Mouse (Mus musculus) embryonic facial prominence, embryonic 12.5 days (tissue): Measurements from ENCODE around the gene Plcxd2. TPM values are rescaled to one million over a fixed set of nuclear protein-coding genes. Genes with fewer than 3 reads are reported as not detected.

Source experiments
- ATAC-seq: fragments of 200-750 bp; cut with Nextera tagmentation; 2 replicates; pipeline ENCODE4 v1.8.0; 2017; ENCODE audit not compliant: insufficient number of reproducible peaks, insufficient read depth, low FRiP score, low TSS enrichment
- H3K27ac ChIP-seq: fragments of 300-500 bp; sonication (generic); 2 replicates; pipeline ENCODE4 v1.5.1; 2016; ENCODE audit warnings: mild to moderate bottlenecking
- H3K27me3 ChIP-seq: fragments of 300-500 bp; sonication (generic); 2 replicates; pipeline ENCODE4 v1.6.1; 2016; ENCODE audit warnings: mild to moderate bottlenecking, moderate library complexity
- H3K36me3 ChIP-seq: fragments of 300-500 bp; sonication (generic); 2 replicates; pipeline ENCODE4 v1.6.1; 2016; ENCODE audit warnings: mild to moderate bottlenecking
- H3K4me1 ChIP-seq: fragments of 300-500 bp; sonication (generic); 2 replicates; pipeline ENCODE4 v1.6.1; 2016
- H3K4me2 ChIP-seq: fragments of 300-500 bp; sonication (generic); replicated peaks from 2 replicates; pipeline ENCODE4 v1.6.1; 2016; ENCODE audit warnings: mild to moderate bottlenecking, moderate library complexity
- H3K4me3 ChIP-seq: fragments of 300-500 bp; sonication (generic); 2 replicates; pipeline ENCODE4 v1.5.1; 2016; ENCODE audit warnings: mild to moderate bottlenecking
- H3K9ac ChIP-seq: fragments of 300-500 bp; sonication (generic); 2 replicates; pipeline ENCODE4 v1.6.1; 2016; ENCODE audit warnings: mild to moderate bottlenecking, moderate library complexity
- H3K9me3 ChIP-seq: fragments of 300-500 bp; sonication (generic); 2 replicates; pipeline ENCODE4 v1.6.1; 2016; ENCODE audit warnings: mild to moderate bottlenecking, moderate library complexity
- WGBS: fragments of 180-500 bp; shearing (Covaris S2); methylation state at CpG from one replicate; pipeline ENCODE4 v1.1.7; 2016; 5-methylcytosine and 5-hydroxymethylcytosine counted together
- polyA plus RNA-seq: library from polyadenylated mRNA; unstranded; fragments of >200 nt; fragmentation: Nextera tagmentation; extraction: Ambion mirVana; gene quantifications from 2 replicates; pipeline ENCODE4 v1.2.1, GENCODE M21; 2016

Gene Plcxd2
- polyA plus RNA-seq, 1 experiment from 2014 or later: 1.9 TPM

- WGBS: 10% methylated on average over 5 of the region's 5 CpGs
- no peak for ATAC-seq
- no peaks in the 10 kb centered on the region for H3K9me3 ChIP-seq
- H3K36me3 ChIP-seq: no peaks in the 10 kb centered on the region
- H3K9ac ChIP-seq: peak overlapping the region; percentile 40
- H3K27ac ChIP-seq: peak overlapping the region; percentile 63; the same call in 1 of the 2 replicates
- peaks cover 3% of the 10 kb centered on the region; the same call in 1 of the 2 replicates for H3K27me3 ChIP-seq
- H3K4me3 ChIP-seq: peak overlapping the region; percentile 61
- peak overlapping the region; percentile 91 for H3K4me2 ChIP-seq
- H3K4me1 ChIP-seq: 0 out of 2 replicates have a peak, but pooled peaks cover 4% of the 10 kb centered on the region
Measured at GRCm38 (mm10) chr16:46010906-46011220, 845 bp upstream of the Plcxd2 start.

GRCm38 (mm10) chr16:46009717-46010116 is 301 bp downstream of the Plcxd2 start:
- H3K4me1 ChIP-seq: 0 out of 2 replicates have a peak, but pooled peaks cover 4% of the 10 kb centered on the region
- H3K27ac ChIP-seq: no peak overlapping the region
- H3K9me3 ChIP-seq: no peaks in the 10 kb centered on the region
- H3K27me3 ChIP-seq: peaks cover 3% of the 10 kb centered on the region; the same call in 1 of the 2 replicates
- peak overlapping the region; percentile 61 for H3K4me3 ChIP-seq
- H3K4me2 ChIP-seq: peak overlapping the region; percentile 91
- H3K9ac ChIP-seq: peak overlapping the region; percentile 56
- ATAC-seq: no peak
- H3K36me3 ChIP-seq: no peaks in the 10 kb centered on the region
- 2% methylated on average over 13 of the region's 13 CpGs for WGBS

- H3K4me2 ChIP-seq: no peak overlapping the region
- H3K4me3 ChIP-seq: no peak overlapping the region
- no peaks in the 10 kb centered on the region for H3K36me3 ChIP-seq
- H3K27ac ChIP-seq: no peak overlapping the region
- no peak overlapping the region for H3K9ac ChIP-seq
- WGBS: 64% methylated on average over 3 of the region's 3 CpGs
- ATAC-seq: no peak
- 0 out of 2 replicates have a peak, but pooled peaks cover 4% of the 10 kb centered on the region for H3K4me1 ChIP-seq
- H3K27me3 ChIP-seq: peaks cover 3% of the 10 kb centered on the region; the same call in 1 of the 2 replicates
- no peaks in the 10 kb centered on the region for H3K9me3 ChIP-seq
Measured at GRCm38 (mm10) chr16:46008766-46009165, 1.3 kb downstream of the Plcxd2 start.

GRCm38 (mm10) chr16:46008036-46008605 is 1.9 kb downstream of the Plcxd2 start:
- Histone ChIP-seq H3K4me1 (0 out of 2 replicates have a peak, but pooled peaks cover 4% of the 10 kb centered on the region), H3K9me3 (no peaks in the 10 kb centered on the region), H3K27me3 (peaks cover 3% of the 10 kb centered on the region; the same call in 1 of the 2 replicates), H3K4me2 (no peak overlapping the region), H3K36me3 (no peaks in the 10 kb centered on the region), H3K4me3 (no peak overlapping the region), H3K27ac (no peak overlapping the region), H3K9ac (no peak overlapping the region)
- WGBS: 83% methylated on average over 5 of the region's 5 CpGs
- ATAC-seq: no peak

GRCm38 (mm10) chr16:46006261-46006660 is 3.8 kb downstream of the Plcxd2 start:
- Histone ChIP-seq H3K9me3 (no peaks in the 10 kb centered on the region), H3K4me1 (0 out of 2 replicates have a peak, but pooled peaks cover 4% of the 10 kb centered on the region), H3K36me3 (no peaks in the 10 kb centered on the region), H3K9ac (no peak overlapping the region), H3K4me2 (no peak overlapping the region), H3K27me3 (peaks cover 3% of the 10 kb centered on the region; the same call in 1 of the 2 replicates), H3K27ac (no peak overlapping the region), H3K4me3 (no peak overlapping the region)
- no peak for ATAC-seq
- WGBS: 80% methylated on average over 10 of the region's 10 CpGs

- 85% methylated on average over 10 of the region's 10 CpGs for WGBS
- no peak overlapping the region for H3K4me2 ChIP-seq
- no peaks in the 10 kb centered on the region for H3K36me3 ChIP-seq
- no peak overlapping the region for H3K27ac ChIP-seq
- no peak overlapping the region for H3K4me3 ChIP-seq
- H3K9me3 ChIP-seq: no peaks in the 10 kb centered on the region
- no peak for ATAC-seq
- H3K9ac ChIP-seq: no peak overlapping the region
- H3K4me1 ChIP-seq: no peaks in the 10 kb centered on the region
- H3K27me3 ChIP-seq: no peaks in the 10 kb centered on the region
Measured at GRCm38 (mm10) chr16:46001550-46002166, 8.4 kb downstream of the Plcxd2 start.

GRCm38 (mm10) chr16:46000976-46001375 is 9.0 kb downstream of the Plcxd2 start:
- Histone ChIP-seq H3K4me3 (no peak overlapping the region), H3K4me1 (no peaks in the 10 kb centered on the region), H3K4me2 (no peak overlapping the region), H3K9ac (no peak overlapping the region), H3K9me3 (no peaks in the 10 kb centered on the region), H3K27me3 (no peaks in the 10 kb centered on the region), H3K27ac (no peak overlapping the region), H3K36me3 (no peaks in the 10 kb centered on the region)
- ATAC-seq: no peak
- 76% methylated on average over 3 of the region's 3 CpGs for whole genome bisulfite sequencing

GRCm38 (mm10) chr16:45999374-46000191 is 10.4 kb downstream of the Plcxd2 start:
- no peaks in the 10 kb centered on the region for H3K27me3 ChIP-seq
- no peaks in the 10 kb centered on the region for H3K9me3 ChIP-seq
- no peak overlapping the region for H3K9ac ChIP-seq
- H3K27ac ChIP-seq: no peak overlapping the region
- H3K4me1 ChIP-seq: no peaks in the 10 kb centered on the region
- H3K4me2 ChIP-seq: no peak overlapping the region
- no peaks in the 10 kb centered on the region for H3K36me3 ChIP-seq
- ATAC-seq: no peak
- WGBS: 73% methylated on average over 10 of the region's 10 CpGs
- no peak overlapping the region for H3K4me3 ChIP-seq

- no peaks in the 10 kb centered on the region for H3K9me3 ChIP-seq
- H3K4me2 ChIP-seq: no peak overlapping the region
- no peaks in the 10 kb centered on the region for H3K36me3 ChIP-seq
- no peak overlapping the region for H3K9ac ChIP-seq
- H3K4me1 ChIP-seq: no peaks in the 10 kb centered on the region
- no peak overlapping the region for H3K4me3 ChIP-seq
- ATAC-seq: no peak
- no peak overlapping the region for H3K27ac ChIP-seq
- 82% methylated on average over 7 of the region's 7 CpGs for WGBS
- H3K27me3 ChIP-seq: no peaks in the 10 kb centered on the region
Measured at GRCm38 (mm10) chr16:45998231-45998630, 11.8 kb downstream of the Plcxd2 start.

GRCm38 (mm10) chr16:45990901-45991676 is 18.9 kb downstream of the Plcxd2 start:
- Histone ChIP-seq H3K9me3 (no peaks in the 10 kb centered on the region), H3K4me3 (no peak overlapping the region), H3K4me1 (no peaks in the 10 kb centered on the region), H3K36me3 (no peaks in the 10 kb centered on the region), H3K27me3 (no peaks in the 10 kb centered on the region), H3K4me2 (no peak overlapping the region), H3K27ac (no peak overlapping the region), H3K9ac (no peak overlapping the region)
- no peak for ATAC-seq
- WGBS: 42% methylated on average over 10 of the region's 10 CpGs

- 80% methylated on average over 1 of the region's 1 CpGs for whole genome bisulfite sequencing
- Histone ChIP-seq H3K9ac (no peak overlapping the region), H3K36me3 (no peaks in the 10 kb centered on the region), H3K9me3 (no peaks in the 10 kb centered on the region), H3K4me3 (no peak overlapping the region), H3K4me1 (no peaks in the 10 kb centered on the region), H3K27ac (no peak overlapping the region), H3K4me2 (no peak overlapping the region), H3K27me3 (no peaks in the 10 kb centered on the region)
- ATAC-seq: no peak
Measured at GRCm38 (mm10) chr16:45986236-45986635, 23.8 kb downstream of the Plcxd2 start.
